In genomic region chr9:44499356-44500162, GRCm38 (mm10) we compare ENCODE assay signal across 9 mouse cellular contexts. TPM values are rescaled to one million over a fixed set of nuclear protein-coding genes. Genes with fewer than 3 reads are reported as not detected.
DNase-seq lines count a peak whose midpoint lies in the region; ATAC-seq and TF ChIP-seq lines count a peak whose summit lies in the region.
"Had no signal": no experiment of that assay in that cellular context is flagged by ENCODE, and none has a peak within 500 bp of the region (broad histone marks: within the 10 kb centered on the region; RNA-seq: fewer than 3 reads in every experiment).

No protein-coding gene starts in this region.

- peak; percentile 19 for ATAC-seq in kidney, embryonic 15.5 days (replicated peaks; ENCODE audit: low FRiP score)
- ATAC-seq in midbrain, embryonic 12.5 days (ENCODE audit: low FRiP score, low read depth): peak; percentile 34
- ATAC-seq in activated CD4-positive, CD25-positive, alpha-beta regulatory T cell, adult 4 months: no peak

- peak; percentile 35; the same call in 1 of the 2 replicates for TF ChIP-seq EP300 in heart, adult 2 months (IDR thresholded peaks at IDR 0.05; ENCODE audit: insufficient read depth, low read depth, low read length)

- H3K9me3 ChIP-seq in kidney, embryonic 15.5 days (replicated peaks): no peaks in the 10 kb centered on the region
- H3K9me3 ChIP-seq in midbrain, embryonic 12.5 days: no peaks in the 10 kb centered on the region

- WGBS in heart, adult 2 months: 17% methylated on average over 20 of the region's 20 CpGs
- 5% methylated on average over 20 of the region's 20 CpGs for WGBS in kidney, embryonic 15.5 days
- 6% methylated on average over 20 of the region's 20 CpGs for WGBS in midbrain, embryonic 12.5 days

- H3K9ac ChIP-seq in heart, adult 2 months (ENCODE audit: low read depth, low read length): peak overlapping the region; percentile 83
- peak overlapping the region; percentile 53 for H3K9ac ChIP-seq in kidney, embryonic 15.5 days
- H3K9ac ChIP-seq in midbrain, embryonic 12.5 days (replicated peaks): peak overlapping the region; percentile 61

- H3K79me2 ChIP-seq in heart, adult 2 months (replicated peaks; ENCODE audit: control insufficient read depth, insufficient read depth, low read length): no peaks in the 10 kb centered on the region

- H3K36me3 ChIP-seq in heart, adult 2 months (ENCODE audit: control insufficient read depth, insufficient read depth, low read length): no peaks in the 10 kb centered on the region; the same call in 1 of the 2 replicates
- peaks cover 38% of the 10 kb centered on the region for H3K36me3 ChIP-seq in kidney, embryonic 15.5 days
- H3K36me3 ChIP-seq in midbrain, embryonic 12.5 days: peaks cover 5% of the 10 kb centered on the region; the same call in 1 of the 2 replicates

- DNase-seq in ovary, adult 18-20 months (ENCODE audit: low spot score): peak; percentile 33
- DNase-seq in ovary, postnatal 10 days (ENCODE audit: low spot score): no peak
- peak; percentile 78 to 82 for DNase-seq in cerebellum, postnatal 10 days
- peak; percentile 76 to 78 for DNase-seq in heart, adult 2 months
- no peak for DNase-seq in B cell, adult 2 months

- H3K27me3 ChIP-seq in heart, adult 2 months (ENCODE audit: control insufficient read depth, insufficient read depth, low read length): no peaks in the 10 kb centered on the region
- H3K27me3 ChIP-seq in kidney, embryonic 15.5 days: no peaks in the 10 kb centered on the region
- peaks cover 17% of the 10 kb centered on the region for H3K27me3 ChIP-seq in midbrain, embryonic 12.5 days

- H3K4me1 ChIP-seq in heart, adult 2 months (ENCODE audit: control insufficient read depth, insufficient read depth, low read length): peaks cover 24% of the 10 kb centered on the region
- peaks cover 77% of the 10 kb centered on the region for H3K4me1 ChIP-seq in kidney, embryonic 15.5 days
- H3K4me1 ChIP-seq in midbrain, embryonic 12.5 days: peaks cover 68% of the 10 kb centered on the region

- H3K4me2 ChIP-seq in kidney, embryonic 15.5 days: peak overlapping the region; percentile 85
- H3K4me2 ChIP-seq in midbrain, embryonic 12.5 days (replicated peaks): peak overlapping the region; percentile 81

- TF ChIP-seq CTCF in heart, adult 2 months (IDR thresholded peaks at IDR 0.05): no peak

- H3K27ac ChIP-seq in heart, adult 2 months: peak overlapping the region; percentile 80
- H3K27ac ChIP-seq in kidney, embryonic 15.5 days: peak overlapping the region; percentile 94
- peak overlapping the region; percentile 91 for H3K27ac ChIP-seq in midbrain, embryonic 12.5 days (replicated peaks)

- peak overlapping the region; percentile 54 for H3K4me3 ChIP-seq in heart, adult 2 months
- peak overlapping the region; percentile 47 for H3K4me3 ChIP-seq in kidney, embryonic 15.5 days (replicated peaks)
- H3K4me3 ChIP-seq in midbrain, embryonic 12.5 days: peak overlapping the region; percentile 43

- intact Hi-C loops in heart, adult 2 months (cut with DNase I): loop anchor here (1.0 kb wide), 1 partner anchor 17 kb away; the partner anchor contains the start of gene Bcl9l

- TF ChIP-seq POLR2A in heart, adult 2 months (IDR thresholded peaks at IDR 0.05; ENCODE audit: insufficient read depth, low read depth, low read length): peak; percentile 84

RNA-seq across cellular contexts. Expression of gene Bcl9l, which starts 16.9 kb away (rescaled TPM):
- total RNA-seq in heart, adult 2 months (2021): 10 to 100 TPM; 44.5 to 58.7 TPM
- polyA plus RNA-seq in heart, adult 2 months (2012; rRNA removed): 15.3 and 21.5 TPM in 2 replicates
- polyA plus RNA-seq in kidney, embryonic 15.5 days (2015; fragmentation: Nextera tagmentation; extraction: Ambion mirVana): 11.3 and 11.7 TPM in 2 replicates
- polyA plus RNA-seq in midbrain, embryonic 12.5 days (2016; fragmentation: Nextera tagmentation; extraction: Ambion mirVana): 10.2 and 10.4 TPM in 2 replicates
- polyA plus RNA-seq in activated CD4-positive, CD25-positive, alpha-beta regulatory T cell, adult 4 months (2017; shearing (Covaris generic)): 10 to 100 TPM; 13.2 to 15.2 TPM

RNA-seq across cellular contexts. Expression of gene Upk2, which starts 44.8 kb away (rescaled TPM):
- total RNA-seq in heart, adult 2 months (2021): not detected
- polyA plus RNA-seq in heart, adult 2 months (2012; rRNA removed): 0.47 and 0.53 TPM in 2 replicates
- polyA plus RNA-seq in kidney, embryonic 15.5 days (2015; fragmentation: Nextera tagmentation; extraction: Ambion mirVana): 0.60 and 2.5 TPM in 2 replicates
- not detected in 2 replicates for polyA plus RNA-seq in midbrain, embryonic 12.5 days (2016; fragmentation: Nextera tagmentation; extraction: Ambion mirVana)
- not detected for polyA plus RNA-seq in activated CD4-positive, CD25-positive, alpha-beta regulatory T cell, adult 4 months (2017; shearing (Covaris generic))
- total RNA-seq: adrenal gland, adult 18-20 months had no signal

RNA-seq across cellular contexts. Expression of gene Foxr1, which starts 58.6 kb away (rescaled TPM):
- not detected for total RNA-seq in heart, adult 2 months (2021)
- not detected in 2 replicates for polyA plus RNA-seq in heart, adult 2 months (2012; rRNA removed)
- polyA plus RNA-seq in kidney, embryonic 15.5 days (2015; fragmentation: Nextera tagmentation; extraction: Ambion mirVana): not detected in 2 replicates
- not detected in 2 replicates for polyA plus RNA-seq in midbrain, embryonic 12.5 days (2016; fragmentation: Nextera tagmentation; extraction: Ambion mirVana)
- under 1 TPM in 1 of 2 experiments, not detected in 1; 0.45 TPM for polyA plus RNA-seq in activated CD4-positive, CD25-positive, alpha-beta regulatory T cell, adult 4 months (2017; shearing (Covaris generic))
- total RNA-seq: adrenal gland, adult 18-20 months had no signal

Comparison
In these comparisons a context has a peak if more than half of its experiments do, and no peak if none do; other contexts are left out.
1. DNase-seq: peak in ovary, adult 18-20 months (single experiment), cerebellum, postnatal 10 days (2 of 2) and heart, adult 2 months (2 of 2); none in ovary, postnatal 10 days (single experiment) and B cell, adult 2 months (0 of 2).
2. Peak in every context shown above with its lines, with median percentiles within 50 percentile points of each other: H3K27ac ChIP-seq, H3K4me3 ChIP-seq and H3K9ac ChIP-seq.